Mouse (Mus musculus): ENCODE measurements at regions not wholly inside any gene's neighbourhood (a gene's known extent, or its start where the extent isn't known, plus 50 kb on each side); places are given as distances from the start of the nearest gene placed in this dataset.

GRCm38 (mm10) chrX:167031543-167031942 lies 177.6 kb downstream of the Tmsb4x start:
- TF ChIP-seq CTCF (IDR thresholded peaks at IDR 0.05): no peak; the same call in 1 of the 2 replicates
- TF ChIP-seq POLR2A (IDR thresholded peaks at IDR 0.05; ENCODE audit: insufficient read depth, low read depth, low read length): no peak
- TF ChIP-seq EP300 (IDR thresholded peaks at IDR 0.05; ENCODE audit: insufficient read depth, low read depth, low read length): no peak
